Mouse (Mus musculus): ENCODE measurements around the gene Fam186b. TPM values are rescaled to one million over a fixed set of nuclear protein-coding genes. Genes with fewer than 3 reads are reported as not detected.

Gene Fam186b
- polyA plus RNA-seq, 1 experiment from 2014 or later = not detected

DNA sequence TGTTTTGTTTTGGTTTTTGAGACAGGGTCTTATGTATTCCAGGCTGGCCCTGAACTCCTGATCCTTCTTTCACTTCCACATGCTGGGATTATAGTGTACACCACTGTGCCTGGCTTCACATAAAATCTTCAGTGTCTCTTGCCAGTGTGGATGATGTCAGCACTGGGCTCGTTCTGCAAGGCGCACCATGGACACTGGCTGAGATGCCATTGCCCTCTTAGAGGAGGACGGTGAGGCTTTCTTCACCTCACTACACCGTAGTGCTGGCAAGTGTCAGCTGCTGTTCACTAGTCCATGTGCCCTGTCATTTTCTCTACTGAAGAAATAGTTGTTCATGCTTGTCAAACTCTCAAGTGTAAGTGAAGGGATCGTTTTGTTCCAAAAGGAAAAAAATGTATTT is 14.9 kb upstream of the Fam186b start:
- Histone ChIP-seq H3K4me2 (replicated peaks; ENCODE audit: low read depth) (no peak overlapping the region), H3K27ac (replicated peaks) (no peak overlapping the region), H3K9me3 (ENCODE audit: control insufficient read depth, low read length) (no peaks in the 10 kb centered on the region), H3K4me1 (replicated peaks; ENCODE audit: control insufficient read depth, insufficient read depth) (no peaks in the 10 kb centered on the region), H3K27me3 (ENCODE audit: control insufficient read depth, insufficient read depth, low read length) (no peaks in the 10 kb centered on the region), H3K9ac (ENCODE audit: low read length) (no peak overlapping the region), H3K4me3 (ENCODE audit: low read depth, low read length) (no peak overlapping the region), H3K36me3 (ENCODE audit: control insufficient read depth, insufficient read depth, low read length) (peaks cover 58% of the 10 kb centered on the region)
- TF ChIP-seq CTCF (IDR thresholded peaks at IDR 0.05; ENCODE audit: low read depth) (no peak), EP300 (optimal IDR thresholded peaks at IDR 0.05) (no peak)
- ATAC-seq (ENCODE audit: low FRiP score, low TSS enrichment) (no peak), DNase-seq (ENCODE audit: low spot score) (no peak)
- WGBS = 84% methylated on average over 5 of the region's 5 CpGs

DNA sequence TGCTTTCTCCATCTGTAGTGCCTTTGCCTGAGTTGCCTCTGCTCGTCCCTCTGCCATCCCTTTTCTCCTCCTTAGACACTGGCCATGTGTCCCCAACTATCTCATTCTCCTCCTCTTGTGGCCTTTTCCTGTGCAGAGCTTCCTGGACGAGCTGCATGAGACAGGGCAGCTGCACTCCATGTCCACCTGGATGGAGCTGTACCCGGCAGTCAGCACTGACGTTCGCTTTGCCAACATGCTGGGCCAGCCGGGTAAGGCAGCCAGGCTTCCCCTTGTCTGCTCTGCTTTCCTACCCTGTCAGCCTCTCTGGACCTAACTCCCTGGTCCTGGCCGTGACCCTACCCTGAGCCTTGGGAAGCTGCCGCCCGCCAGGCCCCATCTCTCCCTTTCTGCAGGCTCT is 13.9 kb upstream of the Fam186b start:
- WGBS = 84% methylated on average over 9 of the region's 9 CpGs
- Histone ChIP-seq H3K4me2 (replicated peaks; ENCODE audit: low read depth) (no peak overlapping the region), H3K9me3 (ENCODE audit: control insufficient read depth, low read length) (no peaks in the 10 kb centered on the region), H3K27me3 (ENCODE audit: control insufficient read depth, insufficient read depth, low read length) (no peaks in the 10 kb centered on the region), H3K4me3 (ENCODE audit: low read depth, low read length) (no peak overlapping the region), H3K36me3 (ENCODE audit: control insufficient read depth, insufficient read depth, low read length) (peaks cover 53% of the 10 kb centered on the region), H3K9ac (ENCODE audit: low read length) (no peak overlapping the region), H3K27ac (replicated peaks) (no peak overlapping the region), H3K4me1 (replicated peaks; ENCODE audit: control insufficient read depth, insufficient read depth) (no peaks in the 10 kb centered on the region)
- ATAC-seq (ENCODE audit: low FRiP score, low TSS enrichment) (no peak), DNase-seq (ENCODE audit: low spot score) (no peak)
- no peak for TF ChIP-seq EP300 (optimal IDR thresholded peaks at IDR 0.05)
- no peak for TF ChIP-seq CTCF (IDR thresholded peaks at IDR 0.05; ENCODE audit: low read depth)

DNA sequence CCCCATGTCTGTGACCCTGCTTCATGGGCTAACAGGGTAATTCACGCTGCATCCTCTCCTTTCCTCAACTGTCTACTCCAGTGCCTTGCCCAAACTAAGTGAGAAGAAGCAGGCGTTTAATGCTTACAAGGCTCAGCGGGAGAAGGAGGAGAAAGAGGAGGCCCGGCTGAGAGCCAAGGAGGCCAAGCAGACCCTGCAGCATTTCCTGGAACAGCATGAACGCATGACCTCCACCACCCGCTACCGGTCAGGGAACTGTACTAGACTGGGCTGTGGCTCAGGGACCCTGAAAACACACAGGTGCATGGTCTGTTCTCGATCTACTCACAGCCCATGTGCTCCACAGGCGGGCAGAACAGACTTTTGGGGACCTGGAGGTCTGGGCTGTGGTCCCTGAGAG is 11.8 kb upstream of the Fam186b start:
- DNase-seq (ENCODE audit: low spot score) (no peak), ATAC-seq (ENCODE audit: low FRiP score, low TSS enrichment) (no peak)
- Histone ChIP-seq H3K4me1 (replicated peaks; ENCODE audit: control insufficient read depth, insufficient read depth) (no peaks in the 10 kb centered on the region), H3K27ac (replicated peaks) (no peak overlapping the region), H3K36me3 (ENCODE audit: control insufficient read depth, insufficient read depth, low read length) (peaks cover 50% of the 10 kb centered on the region), H3K9me3 (ENCODE audit: control insufficient read depth, low read length) (no peaks in the 10 kb centered on the region), H3K27me3 (ENCODE audit: control insufficient read depth, insufficient read depth, low read length) (no peaks in the 10 kb centered on the region), H3K4me2 (replicated peaks; ENCODE audit: low read depth) (no peak overlapping the region), H3K4me3 (ENCODE audit: low read depth, low read length) (no peak overlapping the region), H3K9ac (ENCODE audit: low read length) (no peak overlapping the region)
- TF ChIP-seq CTCF (IDR thresholded peaks at IDR 0.05; ENCODE audit: low read depth) (no peak), EP300 (optimal IDR thresholded peaks at IDR 0.05) (no peak)
- WGBS = 81% methylated on average over 9 of the region's 9 CpGs

DNA sequence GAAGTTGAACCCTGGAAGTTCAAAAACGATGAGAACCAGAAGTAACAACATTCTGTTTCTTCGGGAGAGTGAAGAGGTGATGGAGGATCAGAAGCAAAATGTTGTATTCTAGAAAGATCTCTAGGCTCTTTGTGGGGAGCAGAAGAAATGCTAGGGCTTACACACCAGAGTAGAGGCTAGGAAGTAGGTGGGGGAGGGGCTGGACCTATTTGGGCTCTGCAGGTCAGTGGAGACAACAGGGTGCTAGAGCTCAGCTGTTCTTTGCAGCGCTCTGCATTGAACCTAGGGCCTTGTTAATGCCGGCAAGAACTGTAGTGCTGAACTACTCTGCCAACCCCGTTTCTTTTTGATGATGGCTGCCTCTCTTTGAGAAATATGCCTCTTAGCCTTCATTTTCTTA is 525 bp upstream of the Fam186b start:
- no peaks in the 10 kb centered on the region for H3K27me3 ChIP-seq (ENCODE audit: control insufficient read depth, insufficient read depth, low read length)
- H3K9me3 ChIP-seq (ENCODE audit: control insufficient read depth, low read length) = no peaks in the 10 kb centered on the region
- no peak overlapping the region for H3K27ac ChIP-seq (replicated peaks)
- H3K4me2 ChIP-seq (replicated peaks; ENCODE audit: low read depth) = peak overlapping the region; percentile 73; the same call in 1 of the 2 replicates
- WGBS = 44% methylated on average over 5 of the region's 5 CpGs
- no peak overlapping the region for H3K9ac ChIP-seq (ENCODE audit: low read length)
- H3K4me3 ChIP-seq (ENCODE audit: low read depth, low read length) = peak overlapping the region; percentile 62; the same call in 1 of the 2 replicates
- no peaks in the 10 kb centered on the region for H3K4me1 ChIP-seq (replicated peaks; ENCODE audit: control insufficient read depth, insufficient read depth)
- no peak for TF ChIP-seq CTCF (IDR thresholded peaks at IDR 0.05; ENCODE audit: low read depth)
- no peak for TF ChIP-seq EP300 (optimal IDR thresholded peaks at IDR 0.05)
- H3K36me3 ChIP-seq (ENCODE audit: control insufficient read depth, insufficient read depth, low read length) = no peaks in the 10 kb centered on the region
- DNase-seq (ENCODE audit: low spot score) = no peak
- no peak for ATAC-seq (ENCODE audit: low FRiP score, low TSS enrichment)

DNA sequence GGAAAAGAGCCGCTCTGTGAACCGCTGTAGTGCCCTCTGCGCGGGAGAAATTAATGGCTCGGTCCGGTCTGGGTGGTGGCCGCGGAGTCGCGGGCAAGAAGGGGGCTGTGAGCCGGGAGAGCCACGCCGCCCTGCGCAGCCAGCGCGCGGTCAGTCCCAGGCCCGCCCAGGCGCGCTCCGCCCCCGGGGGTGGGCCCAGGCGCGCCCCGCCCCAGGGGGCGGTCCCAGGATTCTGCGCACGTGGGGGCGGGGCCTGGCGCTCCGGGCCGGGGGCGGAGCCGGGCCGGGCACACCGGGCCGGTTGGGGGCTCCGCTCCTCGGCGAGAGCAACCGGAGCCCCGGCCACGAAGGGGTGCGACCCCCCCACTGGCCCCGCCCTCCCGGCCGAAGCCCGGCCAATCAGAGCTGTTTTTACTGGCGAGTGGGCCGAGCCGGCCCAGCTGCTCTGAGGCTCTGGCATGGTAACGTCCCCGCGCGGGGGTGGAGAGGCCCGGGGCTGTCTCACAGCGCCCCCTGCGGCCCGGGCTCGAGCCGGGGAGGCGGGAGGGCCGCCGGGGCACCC is 794 bp downstream of the Fam186b start, which contains the start of gene Prpf40b:
TSS of gene Prpf40b (plus strand) at position 275 of the 562 bp plus-strand sequence.
- Histone ChIP-seq H3K36me3 (ENCODE audit: control insufficient read depth, insufficient read depth, low read length) (no peaks in the 10 kb centered on the region), H3K4me1 (replicated peaks; ENCODE audit: control insufficient read depth, insufficient read depth) (no peaks in the 10 kb centered on the region), H3K9me3 (ENCODE audit: control insufficient read depth, low read length) (no peaks in the 10 kb centered on the region), H3K4me3 (ENCODE audit: low read depth, low read length) (peak within 1 kb of the TSS; percentile 62), H3K27me3 (ENCODE audit: control insufficient read depth, insufficient read depth, low read length) (no peaks in the 10 kb centered on the region), H3K4me2 (replicated peaks; ENCODE audit: low read depth) (peak within 1 kb of the TSS; percentile 73), H3K27ac (replicated peaks) (peak within 1 kb of the TSS; percentile 85), H3K9ac (ENCODE audit: low read length) (peak within 1 kb of the TSS; percentile 61)
- WGBS = under 1% methylated on average over 47 of the region's 64 CpGs
- peak; percentile 96 for ATAC-seq (ENCODE audit: low FRiP score, low TSS enrichment)
- peak; percentile 92 for DNase-seq (ENCODE audit: low spot score)
- TF ChIP-seq CTCF (IDR thresholded peaks at IDR 0.05; ENCODE audit: low read depth) (peak; percentile 66), EP300 (optimal IDR thresholded peaks at IDR 0.05) (no peak)

DNA sequence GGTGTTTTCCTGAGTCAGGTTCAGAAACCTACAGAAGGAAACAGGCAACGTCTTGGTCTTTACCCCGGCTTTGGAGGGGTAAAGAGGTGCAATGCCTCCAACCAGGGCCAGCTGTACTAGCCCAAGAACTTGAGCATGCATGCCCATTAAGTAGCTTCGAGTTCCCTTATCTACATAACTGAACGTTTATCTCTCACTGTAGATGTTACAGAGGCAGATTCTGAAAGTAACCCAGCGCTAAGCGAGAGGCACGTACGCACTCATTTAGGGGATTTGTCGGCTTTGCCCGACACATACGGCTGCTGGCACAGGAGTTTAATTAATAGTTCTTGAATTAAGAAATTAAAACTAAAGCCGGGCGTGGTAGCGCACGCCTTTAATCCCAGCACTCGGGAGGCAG is 1.4 kb downstream of the Fam186b start:
- H3K36me3 ChIP-seq (ENCODE audit: control insufficient read depth, insufficient read depth, low read length) = no peaks in the 10 kb centered on the region
- DNase-seq (ENCODE audit: low spot score) (no peak), ATAC-seq (ENCODE audit: low FRiP score, low TSS enrichment) (no peak)
- H3K4me2 ChIP-seq (replicated peaks; ENCODE audit: low read depth) = peak overlapping the region; percentile 73
- H3K4me3 ChIP-seq (ENCODE audit: low read depth, low read length) = peak overlapping the region; percentile 62
- H3K4me1 ChIP-seq (replicated peaks; ENCODE audit: control insufficient read depth, insufficient read depth) = no peaks in the 10 kb centered on the region
- TF ChIP-seq EP300 (optimal IDR thresholded peaks at IDR 0.05) (no peak), CTCF (IDR thresholded peaks at IDR 0.05; ENCODE audit: low read depth) (no peak)
- no peaks in the 10 kb centered on the region for H3K9me3 ChIP-seq (ENCODE audit: control insufficient read depth, low read length)
- 14% methylated on average over 16 of the region's 16 CpGs for WGBS
- no peaks in the 10 kb centered on the region for H3K27me3 ChIP-seq (ENCODE audit: control insufficient read depth, insufficient read depth, low read length)
- peak overlapping the region; percentile 61 for H3K9ac ChIP-seq (ENCODE audit: low read length)
- no peak overlapping the region for H3K27ac ChIP-seq (replicated peaks)

Measured in stomach, postnatal 0 days (tissue).